Mouse (Mus musculus) myocyte (in vitro differentiated cells): ENCODE measurements around the gene Cbl.

Source experiments
- E2F4 ChIP-seq: IDR thresholded peaks from one replicate; pipeline ENCODE4 v1.6.1; 2011; ENCODE audit warnings: mild to moderate bottlenecking, control low read depth, moderate library complexity; ENCODE audit not compliant: insufficient read depth
- MYOD1 ChIP-seq, 3 experiments: IDR thresholded peaks; one replicate each; pipeline ENCODE4 v1.6.1; 2011; ENCODE audit warnings: control low read depth in 2 of 3, low read depth in 2 of 3, mild to moderate bottlenecking in 2 of 3, moderate library complexity in 1 of 3; ENCODE audit not compliant: insufficient read length in 2 of 3, control insufficient read depth in 1 of 3
- MYOG ChIP-seq, 3 experiments: IDR thresholded peaks; one replicate each; pipeline ENCODE4 v1.6.1; 2011; ENCODE audit warnings: control low read depth in 2 of 3, low read depth in 2 of 3, mild to moderate bottlenecking in 2 of 3; ENCODE audit not compliant: insufficient read length in 2 of 3, control insufficient read depth in 1 of 3, insufficient read depth in 1 of 3
- POLR2A ChIP-seq: IDR thresholded peaks from one replicate; pipeline ENCODE4 v1.6.1; 2011; ENCODE audit warnings: low read depth, mild to moderate bottlenecking, control low read depth, moderate library complexity; ENCODE audit not compliant: insufficient read length
- TCF12 ChIP-seq: IDR thresholded peaks from one replicate; pipeline ENCODE4 v1.6.1; 2011; ENCODE audit warnings: mild to moderate bottlenecking, control low read depth; ENCODE audit not compliant: poor library complexity, insufficient read depth, severe bottlenecking

DNA sequence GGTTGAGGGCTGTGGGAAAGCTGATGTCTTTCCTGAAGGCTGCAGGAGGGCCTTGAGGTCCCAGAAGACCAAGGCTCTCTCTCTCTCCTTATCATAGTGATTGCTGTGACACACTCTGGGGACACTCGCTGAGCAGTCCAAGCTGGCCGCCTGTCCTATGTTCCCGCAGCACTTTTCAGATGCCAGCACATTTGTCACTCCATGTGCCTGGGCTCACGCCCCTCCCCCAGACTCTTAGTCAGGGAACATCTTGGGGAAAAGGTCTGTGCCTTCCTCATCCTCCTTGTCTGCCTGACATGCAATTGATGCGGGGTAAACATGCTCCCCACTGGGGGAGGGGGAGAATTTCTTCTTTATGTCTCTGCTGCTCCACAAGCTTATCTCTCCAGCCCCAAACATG, 49.3 kb upstream of the Cbl start:
- TF ChIP-seq MYOG (IDR thresholded peaks at IDR 0.05; ENCODE audit: control insufficient read depth in 1 of 3, insufficient read depth in 1 of 3, insufficient read length in 2 of 3, low read depth in 2 of 3) (no peak), E2F4 (no peak), POLR2A (no peak), TCF12 (no peak), MYOD1 (IDR thresholded peaks at IDR 0.05; ENCODE audit: control insufficient read depth in 1 of 3, insufficient read length in 2 of 3, low read depth in 2 of 3) (no peak)
